In genomic region chr2:132695358-132696093, GRCm38 (mm10) we compare ENCODE assay signal across 9 mouse cellular contexts. TPM values are rescaled to one million over a fixed set of nuclear protein-coding genes. Genes with fewer than 3 reads are reported as not detected.
A peak's percentile ranks its signal among the peaks of the same experiment; 100 is the strongest.
DNase-seq lines count a peak whose midpoint lies in the region; ATAC-seq and TF ChIP-seq lines count a peak whose summit lies in the region.
"Had no signal": no experiment of that assay in that cellular context is flagged by ENCODE, and none has a peak within 500 bp of the region (broad histone marks: within the 10 kb centered on the region; RNA-seq: fewer than 3 reads in every experiment).

No protein-coding gene starts in this region.

- no peak overlapping the region for H3K4me2 ChIP-seq in kidney, embryonic 16.5 days (replicated peaks; ENCODE audit: low read depth, low read length)
- peak overlapping the region; percentile 64 for H3K4me2 ChIP-seq in liver, embryonic 13.5 days
- H3K4me2 ChIP-seq in forebrain, embryonic 13.5 days, result no peak overlapping the region
- H3K4me2 ChIP-seq: forebrain, embryonic 15.5 days had no signal

- H3K9me3 ChIP-seq in kidney, embryonic 16.5 days (ENCODE audit: low read length), result no peaks in the 10 kb centered on the region
- H3K9me3 ChIP-seq in liver, embryonic 13.5 days (replicated peaks), result no peaks in the 10 kb centered on the region
- no peaks in the 10 kb centered on the region for H3K9me3 ChIP-seq in forebrain, embryonic 13.5 days (replicated peaks)
- H3K9me3 ChIP-seq: forebrain, embryonic 15.5 days had no signal

- no peak for TF ChIP-seq POLR2A in cortical plate, adult 2 months (IDR thresholded peaks at IDR 0.05; ENCODE audit: extremely low read depth, insufficient read depth, low read length)

- peak; percentile 24; the same call in 1 of the 2 replicates for ATAC-seq in kidney, embryonic 16.5 days (ENCODE audit: low FRiP score, low TSS enrichment)
- peak; percentile 98 for ATAC-seq in liver, embryonic 13.5 days (ENCODE audit: low read depth)
- ATAC-seq in forebrain, embryonic 13.5 days, result no peak
- ATAC-seq: forebrain, embryonic 15.5 days had no signal

- no peak overlapping the region for H3K9ac ChIP-seq in kidney, embryonic 16.5 days (replicated peaks; ENCODE audit: low read length)
- H3K9ac ChIP-seq in liver, embryonic 13.5 days, result peak overlapping the region; percentile 74
- H3K9ac ChIP-seq in forebrain, embryonic 13.5 days, result no peak overlapping the region
- H3K9ac ChIP-seq: forebrain, embryonic 15.5 days had no signal

- no peak overlapping the region for H3K4me3 ChIP-seq in kidney, embryonic 16.5 days (ENCODE audit: low read length)
- no peak overlapping the region for H3K4me3 ChIP-seq in cortical plate, adult 2 months (ENCODE audit: insufficient read depth, low read length)
- peak overlapping the region; percentile 33; the same call in 1 of the 2 replicates for H3K4me3 ChIP-seq in liver, embryonic 13.5 days (replicated peaks)
- H3K4me3 ChIP-seq in forebrain, embryonic 13.5 days, result no peak overlapping the region
- H3K4me3 ChIP-seq: forebrain, embryonic 15.5 days had no signal

- no peak for TF ChIP-seq CTCF in cortical plate, adult 2 months (IDR thresholded peaks at IDR 0.05; ENCODE audit: extremely low read depth, insufficient read depth, low read length)

- DNase-seq in kidney, postnatal 14 days, result no peak
- DNase-seq in liver, embryonic 13.5 days, result peak; percentile 93
- peak; percentile 65 to 85 for DNase-seq in spleen, postnatal 10 days (ENCODE audit: low spot score in 2 of 2)
- DNase-seq in layer of hippocampus, postnatal 36 days, result no peak
- DNase-seq in retina, postnatal 1 day, result no peak

- WGBS in kidney, embryonic 16.5 days, result 82% methylated on average over 9 of the region's 9 CpGs
- WGBS in liver, embryonic 13.5 days (ENCODE audit: insufficient replicate concordance), result 29% methylated on average over 9 of the region's 9 CpGs
- WGBS in forebrain, embryonic 13.5 days, result 86% methylated on average over 9 of the region's 9 CpGs

- H3K27me3 ChIP-seq in kidney, embryonic 16.5 days (ENCODE audit: insufficient read depth, low read length), result no peaks in the 10 kb centered on the region
- H3K27me3 ChIP-seq in liver, embryonic 13.5 days, result no peaks in the 10 kb centered on the region
- H3K27me3 ChIP-seq in forebrain, embryonic 13.5 days, result no peaks in the 10 kb centered on the region
- H3K27me3 ChIP-seq: forebrain, embryonic 15.5 days had no signal

- H3K4me1 ChIP-seq in kidney, embryonic 16.5 days (ENCODE audit: insufficient read depth, low read length), result no peaks in the 10 kb centered on the region
- H3K4me1 ChIP-seq in cortical plate, adult 2 months (ENCODE audit: control insufficient read depth, insufficient read depth, low read length), result peaks cover 1% of the 10 kb centered on the region; the same call in 1 of the 2 replicates
- peaks cover 86% of the 10 kb centered on the region for H3K4me1 ChIP-seq in liver, embryonic 13.5 days (replicated peaks)
- no peaks in the 10 kb centered on the region for H3K4me1 ChIP-seq in forebrain, embryonic 13.5 days
- H3K4me1 ChIP-seq: forebrain, embryonic 15.5 days had no signal

- no peak overlapping the region for H3K27ac ChIP-seq in kidney, embryonic 16.5 days (ENCODE audit: low read length)
- H3K27ac ChIP-seq in cortical plate, adult 2 months (ENCODE audit: insufficient read depth, low read length), result peak overlapping the region; percentile 91
- H3K27ac ChIP-seq in liver, embryonic 13.5 days, result peak overlapping the region; percentile 99
- H3K27ac ChIP-seq in forebrain, embryonic 13.5 days, result no peak overlapping the region
- H3K27ac ChIP-seq: forebrain, embryonic 15.5 days had no signal

- no peaks in the 10 kb centered on the region; the same call in 1 of the 2 replicates for H3K36me3 ChIP-seq in kidney, embryonic 16.5 days (ENCODE audit: insufficient read depth, low read length)
- H3K36me3 ChIP-seq in liver, embryonic 13.5 days, result peaks cover 4% of the 10 kb centered on the region; the same call in 1 of the 2 replicates
- H3K36me3 ChIP-seq in forebrain, embryonic 13.5 days (ENCODE audit: poor library complexity, severe bottlenecking), result peaks cover 23% of the 10 kb centered on the region; the same call in 1 of the 2 replicates

RNA-seq across cellular contexts. Expression of gene Shld1, which starts 8.8 kb away (rescaled TPM):
- polyA plus RNA-seq in kidney, embryonic 16.5 days (2015; fragmentation: Nextera tagmentation; extraction: Ambion mirVana), result 13.0 and 14.5 TPM in 2 replicates
- polyA plus RNA-seq in cortical plate, adult 2 months (2012; rRNA removed), result 21.7 and 23.4 TPM in 2 replicates
- 11.1 and 12.1 TPM in 2 replicates for polyA plus RNA-seq in liver, embryonic 13.5 days (2015; fragmentation: Nextera tagmentation; extraction: Ambion mirVana)
- polyA plus RNA-seq in forebrain, embryonic 13.5 days (2015; fragmentation: Nextera tagmentation; extraction: Ambion mirVana), result 21.7 and 23.6 TPM in 2 replicates
- total RNA-seq in layer of hippocampus, postnatal 36 days (2021), result 10 to 100 TPM in 1 of 2 experiments, 1 to 10 TPM in 1; 9.7 to 11.4 TPM

Comparison
In these comparisons a context has a peak if more than half of its experiments do, and no peak if none do; other contexts are left out.
1. H3K27ac ChIP-seq: peak in cortical plate, adult 2 months (single experiment) and liver, embryonic 13.5 days (single experiment); none in kidney, embryonic 16.5 days (single experiment) and forebrain, embryonic 13.5 days (single experiment).
2. DNase-seq: peak in liver, embryonic 13.5 days (single experiment) and spleen, postnatal 10 days (2 of 2); none in kidney, postnatal 14 days (single experiment), layer of hippocampus, postnatal 36 days (0 of 2) and retina, postnatal 1 day (single experiment).